Mouse (Mus musculus): ENCODE measurements around the gene Gm17359. TPM values are rescaled to one million over a fixed set of nuclear protein-coding genes. Genes with fewer than 3 reads are reported as not detected.
"Not testable (repeated sequence)": the region's sequence is repeated elsewhere in the genome, so short reads cannot be mapped to it uniquely, and the experiment has no call there.

Gm17359 gene
- polyA plus RNA-seq, 1 experiment = not detected

DNA sequence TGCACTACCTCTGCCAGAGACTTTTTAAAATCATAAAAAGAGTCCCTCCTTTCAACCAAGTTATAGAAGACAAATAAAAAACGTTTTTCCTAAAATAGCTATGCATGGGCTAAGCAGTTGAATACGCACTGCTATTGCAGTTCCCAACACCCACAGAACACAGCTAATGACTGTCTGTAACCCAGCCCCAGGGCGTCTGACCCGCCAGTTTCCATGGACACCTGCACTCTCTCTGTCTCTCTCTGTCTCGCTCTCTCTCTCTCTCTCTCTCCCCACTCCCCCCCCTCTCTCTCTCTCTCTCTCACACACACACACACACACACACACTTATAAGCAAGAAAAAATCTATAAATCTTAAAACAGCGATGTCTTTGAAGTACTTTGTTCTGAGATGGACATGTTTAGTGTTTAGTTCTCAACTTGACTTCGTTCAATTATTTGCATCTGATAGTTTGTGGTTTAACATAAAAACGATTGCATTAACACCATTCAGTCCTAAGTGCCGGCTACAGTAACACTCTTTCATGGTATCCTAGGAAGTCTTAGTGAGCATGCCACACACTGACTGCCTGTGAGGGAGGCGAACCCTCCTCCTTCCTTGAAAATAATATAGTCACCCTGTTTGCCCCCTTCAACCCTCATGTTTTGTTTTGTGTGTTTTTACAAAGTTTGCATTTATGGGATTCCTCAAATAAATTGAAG, 73.6 kb downstream of the Gm17359 start:
- no peak for DNase-seq (ENCODE audit: low read depth, low spot score)
- 37% methylated on average over 10 of the region's 10 CpGs for WGBS

DNA sequence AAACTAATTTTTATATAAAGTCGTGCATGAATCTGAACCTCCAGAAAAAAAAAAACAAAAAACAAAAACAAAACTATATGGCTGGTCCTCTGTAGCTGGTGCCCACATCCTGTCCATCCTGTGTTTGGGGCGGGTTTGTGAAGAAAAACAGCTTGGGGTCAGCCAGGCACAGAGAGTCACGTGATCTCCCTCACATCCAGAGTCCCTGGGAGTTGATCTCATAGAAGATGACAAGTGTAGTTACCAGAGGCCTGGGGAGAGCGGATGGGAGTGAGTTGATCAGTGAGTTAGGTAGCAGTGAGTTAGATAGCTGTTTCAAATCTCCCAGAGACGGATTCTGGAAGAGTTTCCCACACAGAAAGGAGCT, 74.2 kb downstream of the Gm17359 start:
- no peak for DNase-seq (ENCODE audit: low read depth, low spot score)
- WGBS = 59% methylated on average over 5 of the region's 5 CpGs

- WGBS = 45% methylated on average over 2 of the region's 2 CpGs
- DNase-seq (ENCODE audit: low read depth, low spot score) = no peak
Measured at GRCm38 (mm10) chr3:79411666-79412065, 75.2 kb downstream of the Gm17359 start.

GRCm38 (mm10) chr3:79413492-79413891, 77.0 kb downstream of the Gm17359 start:
- 70% methylated on average over 1 of the region's 1 CpGs for whole genome bisulfite sequencing
- DNase-seq (ENCODE audit: low read depth, low spot score) = no peak

DNA sequence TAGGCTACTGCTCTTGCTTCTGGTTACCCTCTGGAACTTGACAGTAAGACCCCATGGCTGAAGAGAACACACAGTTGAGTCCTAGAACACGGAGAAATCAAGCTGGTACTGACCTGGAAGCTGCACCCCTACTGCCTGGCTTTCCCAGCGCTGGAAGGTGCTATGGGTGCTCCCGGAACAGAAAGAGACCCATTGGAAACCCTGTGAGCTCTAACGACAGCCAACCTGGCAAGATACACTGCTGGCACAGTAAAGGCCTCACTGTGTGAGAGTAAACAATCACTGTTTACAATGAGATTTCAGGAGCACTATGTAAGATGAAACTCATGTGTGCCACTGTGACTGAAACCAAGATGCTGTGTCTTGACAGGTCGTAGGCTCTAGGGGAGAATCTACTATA, 78.6 kb downstream of the Gm17359 start:
- no peak for DNase-seq (ENCODE audit: low read depth, low spot score)
- WGBS = 66% methylated on average over 5 of the region's 5 CpGs

GRCm38 (mm10) chr3:79415929-79416328, 79.5 kb downstream of the Gm17359 start:
- no peak for DNase-seq (ENCODE audit: low read depth, low spot score)

GRCm38 (mm10) chr3:79416944-79417680, 80.7 kb downstream of the Gm17359 start:
- WGBS = 77% methylated on average over 4 of the region's 4 CpGs
- no peak for DNase-seq (ENCODE audit: low read depth, low spot score)

GRCm38 (mm10) chr3:79418921-79419320, 82.5 kb downstream of the Gm17359 start:
- 81% methylated on average over 14 of the region's 14 CpGs for WGBS
- no peak for DNase-seq (ENCODE audit: low read depth, low spot score)

DNA sequence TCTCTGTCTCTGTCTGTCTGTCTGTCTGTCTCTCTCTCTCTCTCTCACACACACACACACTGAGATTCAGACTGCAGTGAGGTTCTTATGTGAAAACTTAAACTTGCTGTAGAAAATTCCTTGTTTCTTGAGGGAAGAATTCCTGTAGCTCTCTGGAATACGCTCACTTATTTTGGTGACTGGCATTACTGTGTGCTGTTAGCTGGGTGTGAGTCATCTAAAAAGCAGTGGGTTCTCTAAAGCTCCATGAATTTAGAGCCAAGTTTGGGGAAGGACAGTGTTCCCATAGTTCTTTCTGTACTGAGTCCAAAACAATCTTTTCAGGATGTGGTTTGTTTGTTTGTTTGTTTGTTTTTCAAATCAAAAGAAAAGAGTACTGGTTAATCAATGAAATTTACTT, 89.0 kb downstream of the Gm17359 start:
- WGBS = 59% methylated on average over 1 of the region's 1 CpGs
- DNase-seq (ENCODE audit: low read depth, low spot score) = no peak

DNA sequence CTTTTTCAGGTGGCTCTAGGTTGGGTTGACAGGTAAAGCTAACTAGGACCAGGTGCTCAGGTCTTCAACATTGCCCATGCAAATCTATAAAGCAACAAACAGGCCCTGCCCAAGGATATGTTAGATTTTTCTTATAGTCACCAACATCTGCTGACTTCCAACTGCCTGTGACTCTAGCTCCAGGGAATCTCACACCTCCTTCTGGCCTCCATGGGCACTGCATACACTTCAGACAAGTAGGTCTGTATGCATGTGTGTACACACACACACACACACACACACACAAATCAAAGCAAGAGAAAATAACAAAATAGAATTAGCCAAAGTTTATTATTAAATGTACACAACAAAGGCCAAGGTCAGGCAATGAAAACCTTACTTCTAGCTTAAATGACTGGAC, 97.1 kb downstream of the Gm17359 start:
- no peak for DNase-seq (ENCODE audit: low read depth, low spot score)

GRCm38 (mm10) chr3:79434436-79434835, 98.0 kb downstream of the Gm17359 start:
- no peak for DNase-seq (ENCODE audit: low read depth, low spot score)
- WGBS = 78% methylated on average over 9 of the region's 9 CpGs

DNA sequence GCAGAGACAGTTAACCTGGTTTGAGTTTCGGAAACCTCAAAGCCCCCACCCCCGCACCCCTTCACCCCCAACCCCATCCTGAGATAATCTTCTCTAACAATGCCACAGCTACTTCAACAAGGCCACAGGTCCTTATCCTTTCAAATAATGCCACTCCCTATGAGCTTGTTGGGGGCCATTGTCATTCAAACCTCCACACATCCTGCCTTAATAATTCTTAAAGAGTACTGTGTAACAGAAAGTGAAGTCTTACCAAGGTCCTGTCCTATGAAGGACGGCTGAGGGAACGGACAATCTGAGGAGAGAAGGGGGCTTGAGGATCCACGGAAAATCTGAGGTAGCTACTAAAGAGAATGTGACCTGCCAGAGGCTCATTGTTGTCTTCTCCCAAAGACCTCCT, 98.5 kb downstream of the Gm17359 start:
- 70% methylated on average over 5 of the region's 5 CpGs for WGBS
- DNase-seq (ENCODE audit: low read depth, low spot score) = no peak

GRCm38 (mm10) chr3:79436186-79436585, 99.7 kb downstream of the Gm17359 start:
- WGBS = 85% methylated on average over 7 of the region's 7 CpGs
- DNase-seq (ENCODE audit: low read depth, low spot score) = no peak

- 87% methylated on average over 3 of the region's 3 CpGs for WGBS
- DNase-seq (ENCODE audit: low read depth, low spot score) = no peak
Measured at GRCm38 (mm10) chr3:79438276-79438675, 101.8 kb downstream of the Gm17359 start.

GRCm38 (mm10) chr3:79440976-79441491, 104.6 kb downstream of the Gm17359 start:
- WGBS = 68% methylated on average over 12 of the region's 12 CpGs
- DNase-seq (ENCODE audit: low read depth, low spot score) = no peak

DNA sequence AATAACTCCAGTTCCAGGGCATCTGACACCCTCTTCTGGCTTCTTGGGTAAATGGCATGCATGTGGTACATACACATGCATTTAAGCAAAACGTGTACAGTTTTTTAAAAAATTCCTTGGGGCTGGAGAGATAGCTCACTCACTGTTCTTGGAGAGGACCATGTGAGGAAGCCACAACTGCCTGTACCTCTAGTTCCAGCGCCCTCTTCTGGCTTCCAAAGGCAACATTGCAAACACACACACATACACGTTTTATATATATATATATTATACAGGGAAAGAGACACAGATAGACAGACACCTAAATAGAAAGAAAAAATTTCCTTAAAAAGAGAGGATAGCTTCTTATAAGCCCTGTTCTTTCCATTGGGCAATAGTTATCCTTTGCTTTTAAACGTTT, 107.4 kb downstream of the Gm17359 start:
- 71% methylated on average over 4 of the region's 4 CpGs for WGBS

GRCm38 (mm10) chr3:79445041-79445440, 108.6 kb downstream of the Gm17359 start:
- no peak for DNase-seq (ENCODE audit: low read depth, low spot score)
- 74% methylated on average over 8 of the region's 8 CpGs for WGBS

More for the DNA sequence above, 107.4 kb downstream of the Gm17359 start:
- no peak for DNase-seq (ENCODE audit: low read depth, low spot score)

DNA sequence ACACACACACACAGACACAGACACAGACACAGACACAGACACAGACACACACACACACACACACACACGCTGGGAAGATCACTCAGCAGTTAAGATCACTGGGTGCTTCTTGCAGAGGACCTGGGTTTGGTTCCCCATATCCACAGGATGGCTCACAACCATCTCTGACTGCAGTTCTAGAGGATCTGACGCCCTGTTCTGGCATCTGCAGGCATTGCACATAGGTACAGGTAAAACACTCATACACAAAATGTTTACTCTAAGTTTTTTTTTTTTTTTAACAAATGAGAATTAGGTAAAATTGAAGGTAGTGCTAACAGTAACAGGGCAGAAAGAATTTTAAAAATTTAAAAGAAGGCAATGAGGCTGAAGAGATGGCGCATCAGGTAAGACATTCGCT, 109.7 kb downstream of the Gm17359 start:
- 87% methylated on average over 4 of the region's 4 CpGs for WGBS

DNA sequence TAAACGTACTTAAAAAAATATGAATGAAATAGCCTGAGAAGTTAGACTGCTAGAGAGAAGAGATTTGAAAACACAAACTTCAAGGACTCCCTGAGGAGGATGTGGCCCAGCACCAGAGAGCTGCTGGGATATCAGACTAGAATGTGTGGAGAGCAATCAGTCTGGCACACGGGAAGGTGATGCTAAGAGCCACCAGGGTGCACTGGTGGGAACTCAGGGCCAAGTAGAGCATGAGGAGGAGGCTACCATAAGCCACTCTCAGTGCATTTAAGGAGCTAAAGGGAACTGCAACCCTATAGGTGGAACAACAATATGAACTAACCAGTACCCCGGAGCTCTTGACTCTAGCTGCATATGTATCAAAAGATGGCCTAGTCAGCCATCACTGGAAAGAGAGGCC, 110.2 kb downstream of the Gm17359 start:
- 85% methylated on average over 3 of the region's 3 CpGs for WGBS
- not testable (repeated sequence) for DNase-seq (ENCODE audit: low read depth, low spot score)

More for the DNA sequence above, 109.7 kb downstream of the Gm17359 start:
- no peak for DNase-seq (ENCODE audit: low read depth, low spot score)

GRCm38 (mm10) chr3:79448421-79448820, 112.0 kb downstream of the Gm17359 start:
- 71% methylated on average over 5 of the region's 5 CpGs for WGBS
- no peak for DNase-seq (ENCODE audit: low read depth, low spot score)

DNA sequence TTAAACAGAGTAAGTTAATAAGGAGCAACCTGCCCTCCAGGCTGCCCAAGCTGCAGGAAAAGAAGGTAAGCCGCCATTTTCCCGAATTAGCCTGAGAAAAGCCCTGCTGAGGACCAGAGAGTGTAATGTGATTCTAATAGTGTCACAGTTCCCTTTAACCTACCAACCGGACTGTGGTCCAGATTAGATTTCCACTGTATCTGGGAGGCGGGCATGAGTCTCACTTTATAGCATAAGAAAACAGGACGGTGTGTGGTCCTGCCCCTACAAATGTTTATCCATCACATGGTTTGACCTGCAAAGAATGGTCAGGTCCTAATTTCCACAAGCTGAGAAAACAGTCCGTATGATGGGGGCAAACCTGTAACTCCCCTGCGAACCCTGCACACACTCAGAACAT, 112.9 kb downstream of the Gm17359 start:
- DNase-seq (ENCODE audit: low read depth, low spot score) = no peak
- WGBS = 89% methylated on average over 7 of the region's 7 CpGs
